35 mouse cellular contexts compared by ENCODE assay signal in the genomic region with DNA sequence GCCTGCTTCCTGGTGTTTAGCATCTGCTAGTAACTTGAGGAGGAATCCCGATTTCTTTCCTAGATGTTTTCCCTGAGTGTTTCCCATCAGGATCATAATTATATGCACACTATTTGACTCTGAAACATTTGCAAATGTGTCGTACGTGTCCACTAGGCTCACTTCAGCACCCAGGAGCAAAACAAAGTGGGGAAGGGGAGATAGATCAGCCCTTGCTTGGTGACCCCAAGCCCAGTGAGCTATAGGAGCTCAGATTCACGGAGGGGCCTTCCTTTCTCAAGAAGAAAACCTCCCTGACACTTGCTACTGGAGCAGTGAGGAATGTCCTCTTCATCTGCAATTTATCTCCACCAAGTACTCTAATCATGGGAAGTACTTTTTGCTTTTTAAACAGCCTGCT. TPM values are rescaled to one million over a fixed set of nuclear protein-coding genes. Genes with fewer than 3 reads are reported as not detected.
"Had no signal": no experiment of that assay in that cellular context is flagged by ENCODE, and none has a peak within 500 bp of the region (broad histone marks: within the 10 kb centered on the region; RNA-seq: fewer than 3 reads in every experiment).

No protein-coding gene starts in this region.

- H3K27ac ChIP-seq: limb, embryonic 10.5 days; limb, embryonic 12.5 days; limb, embryonic 13.5 days; limb, embryonic 15.5 days; liver, embryonic 12.5 days; liver, embryonic 13.5 days; liver, embryonic 14.5 days; liver, embryonic 15.5 days; lung, embryonic 15.5 days; macrophage; midbrain, embryonic 12.5 days; midbrain, embryonic 13.5 days; midbrain, embryonic 15.5 days; neural tube, embryonic 12.5 days had no signal

- H3K9me3 ChIP-seq: limb, embryonic 10.5 days; limb, embryonic 12.5 days; limb, embryonic 13.5 days; limb, embryonic 15.5 days; liver, embryonic 12.5 days; liver, embryonic 13.5 days; liver, embryonic 15.5 days; lung, embryonic 15.5 days; megakaryocyte, embryonic 14.5 days; midbrain, embryonic 12.5 days; midbrain, embryonic 13.5 days; midbrain, embryonic 15.5 days; neural tube, embryonic 12.5 days had no signal

- ATAC-seq: liver, embryonic 12.5 days; liver, postnatal 0 days; lung, postnatal 0 days; midbrain, embryonic 13.5 days; midbrain, embryonic 15.5 days; midbrain, embryonic 16.5 days had no signal

- H3K9ac ChIP-seq: limb, embryonic 12.5 days; limb, embryonic 13.5 days; limb, embryonic 15.5 days; liver, embryonic 12.5 days; liver, embryonic 13.5 days; liver, embryonic 14.5 days; liver, embryonic 15.5 days; liver, postnatal 0 days; lung, embryonic 14.5 days; lung, embryonic 15.5 days; midbrain, embryonic 12.5 days; midbrain, embryonic 13.5 days; midbrain, embryonic 15.5 days; neural tube, embryonic 12.5 days had no signal

- H3K4me1 ChIP-seq: limb, embryonic 12.5 days; limb, embryonic 15.5 days; liver, embryonic 12.5 days; liver, embryonic 13.5 days; liver, embryonic 15.5 days; lung, embryonic 15.5 days; megakaryocyte, embryonic 14.5 days had no signal

- DNase-seq: left cerebral cortex, postnatal 4 days; liver; liver, embryonic 13.5 days; liver, postnatal 0 days; lung, adult 18-20 months; lung, adult 2 months; lung, postnatal 10 days; lung, postnatal 14 days; lung, postnatal 36 days; lung, postnatal 4 days; midbrain, embryonic 14.5 days had no signal

- H3K36me3 ChIP-seq: limb, embryonic 10.5 days; limb, embryonic 12.5 days; limb, embryonic 13.5 days; limb, embryonic 15.5 days; liver, embryonic 12.5 days; liver, embryonic 13.5 days; liver, embryonic 15.5 days; lung, embryonic 15.5 days; midbrain, embryonic 12.5 days; midbrain, embryonic 13.5 days; midbrain, embryonic 15.5 days; neural tube, embryonic 12.5 days had no signal

- H3K4me3 ChIP-seq: limb, embryonic 10.5 days; limb, embryonic 12.5 days; limb, embryonic 13.5 days; limb, embryonic 15.5 days; liver, embryonic 12.5 days; liver, embryonic 13.5 days; liver, embryonic 15.5 days; lung, embryonic 15.5 days; megakaryocyte, embryonic 14.5 days; midbrain, embryonic 12.5 days; midbrain, embryonic 13.5 days; midbrain, embryonic 15.5 days; myocyte; neural tube, embryonic 12.5 days had no signal

- H3K4me2 ChIP-seq: limb, embryonic 12.5 days; limb, embryonic 13.5 days; limb, embryonic 15.5 days; liver, embryonic 11.5 days; liver, embryonic 12.5 days; liver, embryonic 13.5 days; liver, embryonic 15.5 days; lung, embryonic 14.5 days; lung, embryonic 15.5 days; midbrain, embryonic 11.5 days; midbrain, embryonic 12.5 days; midbrain, embryonic 13.5 days; midbrain, embryonic 15.5 days; neural tube, embryonic 12.5 days had no signal

- H3K27me3 ChIP-seq: limb, embryonic 15.5 days; liver, embryonic 12.5 days; liver, embryonic 13.5 days; liver, embryonic 15.5 days; lung, embryonic 15.5 days; midbrain, embryonic 12.5 days; midbrain, embryonic 13.5 days; midbrain, embryonic 15.5 days; neural tube, embryonic 12.5 days had no signal

RNA-seq across cellular contexts. Expression of a gene that starts 40.7 kb away (rescaled TPM):
- total RNA-seq: liver, adult 2 months; megakaryocyte progenitor cell, adult 5-6 weeks; megakaryocyte-erythroid progenitor cell, adult 5-6 weeks; monocyte, adult 5-6 weeks had no signal
- polyA plus RNA-seq: liver, adult 2 months; liver, embryonic 14.5 days; liver, postnatal 0 days; macrophage; myocyte had no signal
